Comparison of ENCODE assay signal across 9 mouse cellular contexts in genomic region chr6:13836967-13837570, GRCm38 (mm10). TPM values are rescaled to one million over a fixed set of nuclear protein-coding genes. Genes with fewer than 3 reads are reported as not detected.
DNase-seq lines count a peak whose midpoint lies in the region; ATAC-seq and TF ChIP-seq lines count a peak whose summit lies in the region.
"Had no signal": no experiment of that assay in that cellular context is flagged by ENCODE, and none has a peak within 500 bp of the region (broad histone marks: within the 10 kb centered on the region; RNA-seq: fewer than 3 reads in every experiment).

No protein-coding gene starts in this region.

- no peaks in the 10 kb centered on the region for H3K9me3 ChIP-seq in embryonic facial prominence, embryonic 12.5 days
- no peaks in the 10 kb centered on the region for H3K9me3 ChIP-seq in hindbrain, embryonic 11.5 days (ENCODE audit: control insufficient read depth, low read length)
- H3K9me3 ChIP-seq in neural tube, embryonic 13.5 days, result no peaks in the 10 kb centered on the region
- H3K9me3 ChIP-seq: liver, embryonic 13.5 days had no signal

- H3K9ac ChIP-seq in embryonic facial prominence, embryonic 12.5 days, result no peak overlapping the region
- H3K9ac ChIP-seq in hindbrain, embryonic 11.5 days (ENCODE audit: low read depth, low read length), result peak overlapping the region; percentile 90; the same call in 1 of the 2 replicates
- peak overlapping the region; percentile 99 for H3K9ac ChIP-seq in neural tube, embryonic 13.5 days
- H3K9ac ChIP-seq: liver, embryonic 13.5 days had no signal

- TF ChIP-seq POLR2A in thymus, adult 2 months (IDR thresholded peaks at IDR 0.05; ENCODE audit: control insufficient read depth, extremely low read depth, insufficient read depth, low read length, poor library complexity), result no peak

- 71% methylated on average over 3 of the region's 3 CpGs for WGBS in embryonic facial prominence, embryonic 12.5 days
- WGBS in hindbrain, embryonic 11.5 days, result 77% methylated on average over 3 of the region's 3 CpGs
- 70% methylated on average over 3 of the region's 3 CpGs for WGBS in neural tube, embryonic 13.5 days
- 46% methylated on average over 3 of the region's 3 CpGs for WGBS in thymus, adult 2 months

- DNase-seq in left cerebral cortex, postnatal 36 days (ENCODE audit: low spot score in 2 of 2), result peak; percentile 5 to 20
- DNase-seq in left cerebral cortex, postnatal 10 days (ENCODE audit: extremely low spot score in 1 of 2, low spot score in 2 of 2), result no peak
- no peak for DNase-seq in hindbrain, embryonic 11.5 days (ENCODE audit: low spot score)
- no peak for DNase-seq in thymus, postnatal 0 days (ENCODE audit: low spot score)
- no peak for DNase-seq in thymus, postnatal 14 days
- DNase-seq in thymus, adult 2 months, result no peak
- DNase-seq: liver, embryonic 13.5 days had no signal

- peak overlapping the region; percentile 63 for H3K4me3 ChIP-seq in embryonic facial prominence, embryonic 12.5 days
- peak overlapping the region; percentile 60 for H3K4me3 ChIP-seq in hindbrain, embryonic 11.5 days (ENCODE audit: low read depth, low read length)
- H3K4me3 ChIP-seq in neural tube, embryonic 13.5 days, result peak overlapping the region; percentile 78
- H3K4me3 ChIP-seq in thymus, adult 2 months (ENCODE audit: control insufficient read depth, insufficient read depth, low read length), result no peak overlapping the region
- H3K4me3 ChIP-seq: liver, embryonic 13.5 days had no signal

- no peak for TF ChIP-seq CTCF in thymus, adult 2 months (IDR thresholded peaks at IDR 0.05; ENCODE audit: borderline replicate concordance, control insufficient read depth, extremely low read depth, insufficient read depth, low read length, poor library complexity)

- intact Hi-C loops in left cerebral cortex, postnatal 36 days (cut with DNase I), result loop anchor here (5.0 to 10.0 kb wide), 2 partner anchors 230 to 668 kb away; partner anchors contain the start of gene Tmem168
- intact Hi-C loops in left cerebral cortex, postnatal 10 days (cut with DNase I), result loop anchor here (5.0 to 10.0 kb wide), 3 partner anchors 232 to 665 kb away; partner anchors contain the start of gene Tmem168

- peak overlapping the region; percentile 69 for H3K4me2 ChIP-seq in embryonic facial prominence, embryonic 12.5 days (replicated peaks)
- H3K4me2 ChIP-seq in hindbrain, embryonic 11.5 days (replicated peaks; ENCODE audit: low read depth, low read length), result peak overlapping the region; percentile 76
- peak overlapping the region; percentile 75 for H3K4me2 ChIP-seq in neural tube, embryonic 13.5 days

- no peaks in the 10 kb centered on the region for H3K36me3 ChIP-seq in embryonic facial prominence, embryonic 12.5 days
- no peaks in the 10 kb centered on the region for H3K36me3 ChIP-seq in hindbrain, embryonic 11.5 days (ENCODE audit: control insufficient read depth, insufficient read depth, low read length)
- H3K36me3 ChIP-seq in neural tube, embryonic 13.5 days, result no peaks in the 10 kb centered on the region
- H3K36me3 ChIP-seq in thymus, adult 2 months (ENCODE audit: control insufficient read depth, insufficient read depth, low read length), result no peaks in the 10 kb centered on the region
- H3K36me3 ChIP-seq: liver, embryonic 13.5 days had no signal

- H3K4me1 ChIP-seq in embryonic facial prominence, embryonic 12.5 days, result peaks cover 2% of the 10 kb centered on the region; the same call in 1 of the 2 replicates
- H3K4me1 ChIP-seq in hindbrain, embryonic 11.5 days (replicated peaks; ENCODE audit: control insufficient read depth, insufficient read depth, low read length), result no peaks in the 10 kb centered on the region
- H3K4me1 ChIP-seq in neural tube, embryonic 13.5 days (replicated peaks), result peaks cover 48% of the 10 kb centered on the region
- H3K4me1 ChIP-seq in thymus, adult 2 months (replicated peaks; ENCODE audit: control insufficient read depth, insufficient read depth, low read length), result peaks cover 3% of the 10 kb centered on the region; the same call in 1 of the 2 replicates
- H3K4me1 ChIP-seq: liver, embryonic 13.5 days had no signal

- ATAC-seq in embryonic facial prominence, embryonic 12.5 days (ENCODE audit: insufficient number of reproducible peaks, insufficient read depth, low FRiP score, low TSS enrichment), result no peak
- no peak for ATAC-seq in hindbrain, embryonic 11.5 days (ENCODE audit: low FRiP score)
- ATAC-seq in neural tube, embryonic 13.5 days (ENCODE audit: low read depth), result no peak

- H3K27ac ChIP-seq in embryonic facial prominence, embryonic 12.5 days, result no peak overlapping the region
- no peak overlapping the region for H3K27ac ChIP-seq in hindbrain, embryonic 11.5 days (ENCODE audit: low read depth, low read length)
- peak overlapping the region; percentile 99 for H3K27ac ChIP-seq in neural tube, embryonic 13.5 days (replicated peaks)
- H3K27ac ChIP-seq in thymus, adult 2 months (ENCODE audit: control insufficient read depth, insufficient read depth, low read length), result no peak overlapping the region
- H3K27ac ChIP-seq: liver, embryonic 13.5 days had no signal

- no peaks in the 10 kb centered on the region for H3K27me3 ChIP-seq in embryonic facial prominence, embryonic 12.5 days
- H3K27me3 ChIP-seq in hindbrain, embryonic 11.5 days (ENCODE audit: control insufficient read depth, insufficient read depth, low read length), result no peaks in the 10 kb centered on the region
- H3K27me3 ChIP-seq in neural tube, embryonic 13.5 days, result no peaks in the 10 kb centered on the region
- peaks cover 7% of the 10 kb centered on the region for H3K27me3 ChIP-seq in thymus, adult 2 months (ENCODE audit: control insufficient read depth, insufficient read depth, low read length)

RNA-seq across cellular contexts. Expression of gene Gpr85, which starts 2.7 kb away (rescaled TPM):
- total RNA-seq in left cerebral cortex, postnatal 36 days (2021), result 10 to 100 TPM; 40.9 to 42.9 TPM
- total RNA-seq in left cerebral cortex, postnatal 10 days (2021), result 10 to 100 TPM; 76.7 to 80.9 TPM
- polyA plus RNA-seq in embryonic facial prominence, embryonic 12.5 days (2016; fragmentation: Nextera tagmentation; extraction: Ambion mirVana), result 9.2 and 11.3 TPM in 2 replicates
- 25.7 and 26.2 TPM in 2 replicates for polyA plus RNA-seq in hindbrain, embryonic 11.5 days (2014; fragmentation: Nextera tagmentation; extraction: Ambion mirVana)
- polyA plus RNA-seq in neural tube, embryonic 13.5 days (2015; fragmentation: Nextera tagmentation; extraction: Ambion mirVana), result 78.5 and 82.4 TPM in 2 replicates
- 0.12 TPM in 1 of 2 replicates, not detected in the other for polyA plus RNA-seq in thymus, postnatal 0 days (2015; fragmentation: Nextera tagmentation; extraction: Ambion mirVana)
- 0.23 and 0.30 TPM in 2 replicates for polyA plus RNA-seq in thymus, adult 2 months (2012; rRNA removed)

RNA-seq across cellular contexts. Expression of gene 2610001J05Rik, which starts 34.2 kb away (rescaled TPM):
- total RNA-seq in left cerebral cortex, postnatal 36 days (2021), result 10 to 100 TPM; 34.3 to 35.4 TPM
- 10 to 100 TPM; 53.4 to 63.5 TPM for total RNA-seq in left cerebral cortex, postnatal 10 days (2021)
- 107 and 108 TPM in 2 replicates for polyA plus RNA-seq in embryonic facial prominence, embryonic 12.5 days (2016; fragmentation: Nextera tagmentation; extraction: Ambion mirVana)
- 71.8 and 72.5 TPM in 2 replicates for polyA plus RNA-seq in hindbrain, embryonic 11.5 days (2014; fragmentation: Nextera tagmentation; extraction: Ambion mirVana)
- polyA plus RNA-seq in neural tube, embryonic 13.5 days (2015; fragmentation: Nextera tagmentation; extraction: Ambion mirVana), result 89.4 and 93.9 TPM in 2 replicates
- 109 and 111 TPM in 2 replicates for polyA plus RNA-seq in thymus, postnatal 0 days (2015; fragmentation: Nextera tagmentation; extraction: Ambion mirVana)
- 22.5 and 30.0 TPM in 2 replicates for polyA plus RNA-seq in thymus, adult 2 months (2012; rRNA removed)

Comparison
In these comparisons a context has a peak if more than half of its experiments do, and no peak if none do; other contexts are left out.
1. DNase-seq: peak in left cerebral cortex, postnatal 36 days (2 of 2); none in left cerebral cortex, postnatal 10 days (0 of 2), hindbrain, embryonic 11.5 days (single experiment), thymus, postnatal 0 days (single experiment), thymus, postnatal 14 days (single experiment) and thymus, adult 2 months (single experiment).
2. Peak in every context shown above with its lines, with median percentiles within 50 percentile points of each other: H3K4me2 ChIP-seq.